Mouse (Mus musculus) brain, embryonic 14.5 days (tissue): ENCODE measurements at regions not wholly inside any gene's neighbourhood (a gene's known extent, or its start where the extent isn't known, plus 50 kb on each side); places are given as distances from the start of the nearest gene placed in this dataset.

Experiments
- CTCF ChIP-seq: fragments of 200-500 bp; IDR thresholded peaks from 2 replicates; pipeline ENCODE4 v1.5.1; 2012; ENCODE audit warnings: inconsistent platforms, mild to moderate bottlenecking, moderate library complexity, borderline replicate concordance; ENCODE audit not compliant: insufficient read depth, insufficient read length; ENCODE audit errors: extremely low read depth
- POLR2A ChIP-seq: fragments of 200-500 bp; IDR thresholded peaks from 2 replicates; pipeline ENCODE4 v1.6.1; 2012; ENCODE audit warnings: mild to moderate bottlenecking, inconsistent platforms, borderline replicate concordance; ENCODE audit not compliant: poor library complexity, insufficient read depth, insufficient read length, severe bottlenecking; ENCODE audit errors: extremely low read depth

DNA sequence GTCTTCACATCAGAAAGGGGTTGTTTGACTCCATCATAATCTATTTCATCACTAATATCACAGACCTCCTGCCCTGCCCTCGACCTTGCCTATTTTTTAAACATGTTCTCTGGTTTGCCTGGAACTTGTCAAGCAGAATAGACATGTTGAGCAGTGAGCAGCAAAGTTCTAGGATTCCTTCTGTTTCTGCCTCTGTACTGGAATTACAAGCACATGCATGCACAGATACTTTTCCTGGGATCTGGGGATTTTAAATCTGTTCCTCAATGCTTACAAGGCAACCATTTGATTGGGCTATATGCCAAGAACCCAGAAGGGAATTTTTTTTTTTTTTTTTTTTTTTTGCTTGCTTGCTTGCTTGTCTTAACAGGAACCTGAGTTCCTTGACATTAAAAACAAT lies 1508.0 kb upstream of the Dsel start:
- TF ChIP-seq CTCF (no peak), POLR2A (no peak)
